Mouse (Mus musculus) common myeloid progenitor, adult 5-6 weeks (primary cell): ENCODE data around the gene Klk12. TPM values are rescaled to one million over a fixed set of nuclear protein-coding genes. Genes with fewer than 3 reads are reported as not detected.

Experiments
- ATAC-seq: replicated peaks from 2 replicates; pipeline ENCODE4 v1.8.0; 2016; ENCODE audit warnings: low read depth, mild to moderate bottlenecking, moderate TSS enrichment, inconsistent platforms; ENCODE audit not compliant: poor library complexity, severe bottlenecking
- total RNA-seq: library from RNA; stranded (forward); fragments of 200-1000, 187-1606 nt; gene quantifications from 2 replicates; pipeline ENCODE4 v1.2.3, GENCODE M21; 2017

The Klk12 gene
- total RNA-seq, 1 experiment from 2014 or later, result not detected

DNA sequence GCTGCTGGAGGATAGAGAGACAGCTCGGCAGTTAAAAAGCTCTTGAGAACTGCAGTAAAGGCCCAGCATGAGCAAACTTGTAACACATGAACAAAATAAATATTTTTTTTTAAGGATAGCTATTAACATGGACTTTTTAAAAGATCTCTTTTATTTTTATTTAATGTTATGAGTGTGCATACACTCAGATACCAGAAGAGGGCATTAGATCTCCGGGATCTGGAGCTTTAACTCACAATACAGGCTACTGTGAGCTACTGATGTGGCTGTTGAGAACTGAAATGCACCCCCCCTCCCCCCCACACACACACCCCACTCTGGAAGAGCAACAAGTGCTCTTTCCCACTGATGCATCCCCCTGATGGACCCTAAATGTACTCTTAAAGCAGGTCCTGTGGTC, 20.6 kb downstream of the Klk12 start:
- ATAC-seq, result no peak

- no peak for ATAC-seq
These were observed 22.9 kb downstream of the Klk12 start, which contains the start of gene Klk9 for GRCm38 (mm10) chr7:43791591-43791990. Gene Klk9 (plus strand): TSS chr7:43791891.

DNA sequence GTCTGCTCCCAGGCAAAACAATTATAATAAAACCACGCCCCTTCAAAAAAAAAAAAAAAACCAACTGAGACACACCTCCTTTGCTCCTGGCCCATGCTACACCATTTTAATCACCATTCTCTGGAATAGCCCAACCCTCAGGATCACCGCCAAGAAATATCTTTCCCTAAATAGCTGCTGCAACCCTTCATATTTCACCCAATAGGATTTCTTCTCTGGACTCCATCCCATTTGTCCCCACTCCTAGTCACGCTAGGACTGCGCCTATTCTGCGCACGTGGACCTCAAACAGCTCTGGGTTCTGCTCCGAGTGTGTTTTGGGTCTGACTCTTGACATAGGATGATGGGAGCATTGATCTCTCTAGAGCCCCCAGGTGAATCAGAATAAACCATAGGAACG, 27.7 kb downstream of the Klk12 start:
- ATAC-seq, result no peak

GRCm38 (mm10) chr7:43797333-43797769, 28.7 kb downstream of the Klk12 start, which contains the start of gene Klk8:
Gene Klk8 (plus strand): TSS chr7:43797577.
- ATAC-seq, result peak; percentile 55

GRCm38 (mm10) chr7:43797844-43798462, 29.3 kb downstream of the Klk12 start:
- peak; percentile 81 for ATAC-seq

GRCm38 (mm10) chr7:43799876-43800275, 31.2 kb downstream of the Klk12 start:
- ATAC-seq, result no peak

GRCm38 (mm10) chr7:43810994-43811393, 42.3 kb downstream of the Klk12 start, which contains the start of gene Klk7:
Gene Klk7 (plus strand): TSS chr7:43811294.
- no peak for ATAC-seq

GRCm38 (mm10) chr7:43815211-43815610, 46.5 kb downstream of the Klk12 start:
- no peak for ATAC-seq

GRCm38 (mm10) chr7:43816746-43817145, 48.0 kb downstream of the Klk12 start:
- no peak for ATAC-seq

DNA sequence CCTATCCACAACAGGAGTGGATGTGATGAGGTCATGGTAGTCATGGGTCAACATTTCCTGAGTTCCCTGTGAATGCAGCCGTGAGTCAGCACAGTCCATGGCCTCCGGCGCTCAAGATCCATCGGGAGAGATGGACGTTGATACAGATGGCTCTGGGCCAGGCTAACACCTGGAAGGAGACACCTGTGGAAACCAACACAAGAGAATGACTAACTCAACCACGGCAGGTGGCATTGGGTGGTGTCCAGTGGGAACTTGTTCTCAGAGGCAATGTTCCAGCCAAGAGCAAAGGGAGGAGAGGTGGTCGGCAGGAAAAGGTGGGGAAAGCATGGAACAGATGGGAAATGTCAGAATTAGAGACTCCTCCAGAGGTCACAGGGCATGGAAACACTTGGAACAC, 52.9 kb downstream of the Klk12 start:
- ATAC-seq, result no peak

Other genes starting within 250 kb of the Klk12 start
- 3.9 and 5.8 TPM in 2 replicates for gene Cd33, start 224.5 kb upstream of the Klk12 start, total RNA-seq
- gene Zfp658, start 206.6 kb upstream of the Klk12 start, total RNA-seq, result 1.4 and 1.5 TPM in 2 replicates
- 7.8 and 8.1 TPM in 2 replicates for gene Zfp719, start 189.3 kb upstream of the Klk12 start, total RNA-seq
- gene Zfp819, start 161.7 kb upstream of the Klk12 start, total RNA-seq, result 0.09 TPM in 1 of 2 replicates, not detected in the other
- not detected in 2 replicates for gene Ceacam18, start 134.2 kb upstream of the Klk12 start, total RNA-seq
- 0.64 and 0.82 TPM in 2 replicates for gene Siglece, start 108.7 kb upstream of the Klk12 start, total RNA-seq
- gene Ctu1, start 96.9 kb upstream of the Klk12 start, total RNA-seq, result 8.1 and 9.3 TPM in 2 replicates
- not detected in 2 replicates for gene Klk14, start 78.5 kb upstream of the Klk12 start, total RNA-seq
- gene Klk13, start 56.3 kb upstream of the Klk12 start, total RNA-seq, result not detected in 2 replicates
- gene Klk11, start 5.7 kb downstream of the Klk12 start, total RNA-seq, result not detected in 2 replicates
- gene Klk10, start 12.1 kb downstream of the Klk12 start, total RNA-seq, result not detected in 2 replicates
- not detected in 2 replicates for gene Klk9, start 23.0 kb downstream of the Klk12 start, total RNA-seq
- gene Klk8, start 28.7 kb downstream of the Klk12 start, total RNA-seq, result 29.0 and 33.0 TPM in 2 replicates
- not detected in 2 replicates for gene Klk7, start 42.4 kb downstream of the Klk12 start, total RNA-seq
- not detected in 2 replicates for gene Klk6, start 55.6 kb downstream of the Klk12 start, total RNA-seq
- not detected in 2 replicates for gene Klk5, start 73.1 kb downstream of the Klk12 start, total RNA-seq
- gene Klk4, start 112.3 kb downstream of the Klk12 start, total RNA-seq, result not detected in 2 replicates
- gene Klk15, start 164.8 kb downstream of the Klk12 start, total RNA-seq, result not detected in 2 replicates
- gene Klk1b8, start 181.8 kb downstream of the Klk12 start, total RNA-seq, result not detected in 2 replicates
- not detected in 2 replicates for gene Klk1b1, start 197.9 kb downstream of the Klk12 start, total RNA-seq
- not detected in 2 replicates for gene Klk1b9, start 207.2 kb downstream of the Klk12 start, total RNA-seq
- not detected in 2 replicates for gene Klk1b11, start 227.0 kb downstream of the Klk12 start, total RNA-seq
- not detected in 2 replicates for gene Klk1b26, start 243.3 kb downstream of the Klk12 start, total RNA-seq